Mouse (Mus musculus) erythroblast, embryonic 14.5 days (primary cell): ENCODE measurements around the gene Bdh2.

ENCODE experiments used
- GATA1 ChIP-seq: IDR thresholded peaks from 2 replicates; pipeline ENCODE4 v1.6.1; 2012; ENCODE audit warnings: low read length, inconsistent platforms, mixed read lengths
- TAL1 ChIP-seq: IDR thresholded peaks from 3 replicates; pipeline ENCODE4 v1.6.1; 2012; ENCODE audit warnings: low read length, inconsistent platforms, mixed read lengths

GRCm38 (mm10) chr3:135300081-135300480 lies 19.1 kb downstream of the Bdh2 start:
- TF ChIP-seq GATA1 (no peak), TAL1 (no peak)
